Mouse (Mus musculus): Measurements from ENCODE around the gene Olfr1185-ps1.
"Not testable (repeated sequence)": the region's sequence is repeated elsewhere in the genome, so short reads cannot be mapped to it uniquely, and the experiment has no call there.

The Olfr1185-ps1 gene

DNA sequence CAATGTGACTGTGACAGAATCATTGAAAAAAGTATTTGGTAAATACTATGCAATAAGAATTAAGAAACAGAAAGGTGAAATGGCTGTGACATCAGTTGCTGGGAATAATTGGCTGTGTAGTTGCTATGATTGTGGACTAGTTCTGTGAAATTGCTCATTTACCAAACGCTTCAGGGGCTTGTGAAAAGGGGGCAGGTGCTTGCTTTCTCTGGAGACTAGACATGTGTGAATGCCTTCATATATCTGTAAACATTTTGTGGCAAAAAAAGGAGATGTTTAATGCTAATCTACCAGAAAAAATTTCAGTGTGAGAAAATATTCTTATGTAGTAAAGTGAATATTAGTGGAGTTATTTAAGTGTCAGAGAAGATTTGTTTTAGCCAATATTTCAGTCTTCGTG lies at the start of gene Olfr1185-ps1:
Olfr1185-ps1 (plus strand) TSS at position 301 of the 400 bp plus-strand sequence.
- no peak for DNase-seq

DNA sequence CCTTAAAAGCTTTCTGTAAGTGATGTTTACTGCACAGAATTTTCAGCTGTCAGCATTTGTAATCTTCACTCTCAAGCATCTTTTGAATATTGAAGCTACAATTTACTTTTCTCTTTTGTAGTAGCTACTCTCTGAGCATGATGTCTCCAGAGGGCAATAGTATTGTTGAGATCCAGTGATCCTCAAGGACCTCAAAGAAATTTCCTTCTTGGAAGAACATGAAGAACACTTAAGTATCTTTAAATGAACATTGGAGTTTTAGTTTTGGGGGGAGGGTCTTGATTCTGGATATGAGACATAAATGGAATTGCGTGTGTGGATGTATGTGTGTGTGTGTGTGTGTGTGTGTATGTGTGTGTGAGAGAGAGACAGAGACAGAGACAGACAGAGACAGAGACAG lies 44.1 kb upstream of the Olfr1185-ps1 start, which contains the start of gene Gm13757:
Gm13757 (minus strand) TSS at position 101 of the 400 bp plus-strand sequence.
- no peak for DNase-seq

DNA sequence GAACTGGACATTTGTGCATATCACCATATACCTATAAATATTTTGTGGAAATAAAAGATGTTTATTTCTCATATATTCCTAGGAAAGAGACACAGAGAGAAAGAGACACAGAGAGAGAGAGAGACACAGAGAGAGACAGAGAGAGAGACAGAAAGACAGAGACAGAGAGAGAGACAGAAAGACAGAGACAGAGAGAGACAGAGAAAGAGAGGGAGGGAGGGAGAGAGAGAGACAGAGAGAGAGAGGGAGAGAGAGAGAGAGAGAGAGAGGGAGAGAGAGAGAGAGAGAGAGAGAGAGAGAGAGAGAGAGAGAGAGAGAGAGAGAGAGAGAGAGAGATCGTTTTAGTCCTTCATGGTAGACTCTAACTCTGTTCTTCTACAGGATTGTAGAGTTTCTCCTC lies 38.6 kb upstream of the Olfr1185-ps1 start, which contains the start of gene Olfr1183:
Olfr1183 (plus strand) TSS at position 301 of the 400 bp plus-strand sequence.
- DNase-seq = not testable (repeated sequence)

DNA sequence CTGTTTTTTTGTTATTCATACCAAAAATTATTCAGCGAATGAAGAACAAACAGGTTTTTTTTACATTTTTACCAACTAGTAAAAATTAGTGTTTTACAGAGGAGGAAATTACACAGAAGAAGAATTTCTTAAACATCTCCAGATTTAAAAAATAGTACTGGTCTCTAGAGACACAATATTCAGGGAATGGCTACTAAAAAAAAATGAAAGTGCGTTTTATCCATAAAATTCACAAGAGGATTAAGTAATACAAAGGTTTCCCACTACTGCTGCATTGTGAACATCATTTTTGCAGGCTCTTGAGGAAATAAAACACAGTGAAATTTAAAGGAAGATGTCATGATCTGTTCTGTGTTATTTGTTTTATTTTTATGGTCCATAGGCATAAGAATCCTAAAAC lies 9.8 kb upstream of the Olfr1185-ps1 start, which contains the start of gene Olfr1184:
Olfr1184 (plus strand) TSS at position 301 of the 400 bp plus-strand sequence.
- DNase-seq = no peak

DNA sequence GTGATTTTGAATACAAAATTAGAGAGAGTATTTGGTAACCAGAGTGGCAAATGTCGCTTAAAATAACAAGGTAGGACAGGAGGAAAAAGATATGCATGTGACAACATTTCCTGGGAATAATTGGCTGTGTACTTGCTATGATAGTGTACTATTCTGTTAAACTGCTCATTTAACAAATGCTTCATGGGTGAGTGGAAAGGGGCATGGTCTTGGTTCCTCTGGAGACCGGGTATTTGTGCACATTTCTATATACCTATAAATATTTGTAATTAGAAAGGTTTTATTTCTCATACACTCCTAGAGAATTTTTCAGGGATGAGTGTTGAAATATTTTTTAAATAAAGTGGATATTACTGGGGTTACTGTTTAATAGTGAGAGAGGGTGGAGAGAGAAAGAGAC lies 25.1 kb downstream of the Olfr1185-ps1 start, which contains the start of gene Olfr1186:
Olfr1186 (plus strand) TSS at position 301 of the 400 bp plus-strand sequence.
- DNase-seq = no peak

DNA sequence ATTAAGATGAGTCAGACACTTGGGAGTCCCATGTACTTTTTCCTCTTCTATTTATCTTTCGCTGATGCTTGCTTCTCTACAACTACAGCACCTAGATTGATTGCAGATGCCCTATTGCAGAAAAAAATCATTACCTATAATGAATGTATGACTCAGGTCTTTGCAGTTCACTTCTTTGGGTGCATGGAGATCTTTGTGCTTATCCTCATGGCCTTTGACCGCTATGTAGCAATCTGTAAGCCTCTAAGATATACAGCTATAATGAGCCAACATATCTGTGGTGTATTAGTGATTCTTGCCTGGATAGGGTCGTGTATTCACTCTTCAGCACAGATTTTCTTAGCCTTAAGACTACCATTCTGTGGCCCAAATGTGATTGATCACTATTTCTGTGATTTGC lies 32.6 kb downstream of the Olfr1185-ps1 start:
- no peak for DNase-seq

Measured in lung, postnatal 4 days (tissue).